Mouse (Mus musculus) C2C12 (cell line): ENCODE data around the gene Prrt1. TPM values are rescaled to one million over a fixed set of nuclear protein-coding genes. Genes with fewer than 3 reads are reported as not detected.

ENCODE experiments used
- H3K27me3 ChIP-seq: one replicate; pipeline ENCODE4 v1.6.1; 2011; ENCODE audit not compliant: control insufficient read depth, insufficient read depth, insufficient read length
- H3K36me3 ChIP-seq: one replicate; pipeline ENCODE4 v1.6.1; 2011; ENCODE audit not compliant: control insufficient read depth, insufficient read depth
- H3K4me3 ChIP-seq: one replicate; pipeline ENCODE4 v1.5.1; 2011; ENCODE audit warnings: mild to moderate bottlenecking, control low read depth; ENCODE audit not compliant: poor library complexity, insufficient read depth, severe bottlenecking
- H3K79me2 ChIP-seq: one replicate; pipeline ENCODE4 v1.6.1; 2011; ENCODE audit not compliant: control insufficient read depth, insufficient read depth
- H3K79me3 ChIP-seq: one replicate; pipeline ENCODE4 v1.6.1; 2011; ENCODE audit warnings: low read depth, control low read depth
- H3ac ChIP-seq: one replicate; pipeline ENCODE3; 2011; ENCODE audit warnings: low read depth; ENCODE audit not compliant: control insufficient read depth, insufficient read length
- CEBPB ChIP-seq: IDR thresholded peaks from one replicate; pipeline ENCODE4 v1.6.1; 2011; ENCODE audit warnings: low read depth, mild to moderate bottlenecking, control low read depth, moderate library complexity
- CTCF ChIP-seq: IDR thresholded peaks from one replicate; pipeline ENCODE4 v1.5.1; 2011; ENCODE audit not compliant: control insufficient read depth, insufficient read depth, insufficient read length
- FOSL1 ChIP-seq: IDR thresholded peaks from one replicate; pipeline ENCODE4 v1.8.0; 2011; ENCODE audit warnings: mild to moderate bottlenecking, low read length; ENCODE audit not compliant: poor library complexity, insufficient read depth, severe bottlenecking
- MAX ChIP-seq: IDR thresholded peaks from one replicate; pipeline ENCODE4 v1.6.1; 2011; ENCODE audit warnings: mild to moderate bottlenecking, control low read depth
- MYOD1 ChIP-seq: IDR thresholded peaks from one replicate; pipeline ENCODE4 v1.6.1; 2011; ENCODE audit warnings: low read depth; ENCODE audit not compliant: control insufficient read depth, insufficient read length
- MYOG ChIP-seq: IDR thresholded peaks from one replicate; pipeline ENCODE4 v1.6.1; 2011; ENCODE audit not compliant: control insufficient read depth, insufficient read length; ENCODE audit errors: extremely low read depth
- USF1 ChIP-seq: IDR thresholded peaks from one replicate; pipeline ENCODE4 v1.6.1; 2011; ENCODE audit warnings: low read depth, mild to moderate bottlenecking, control low read depth, moderate library complexity
- polyA plus RNA-seq: library from polyadenylated mRNA; unstranded; fragments of >200 nt; fragmentation: generic; extraction: Trizol; gene quantifications from one replicate; pipeline ENCODE4 v1.2.1, GENCODE M21; 2012; ENCODE audit warnings: missing spikeins

Gene Prrt1
- polyA plus RNA-seq, 1 experiment: not detected

- no peak overlapping the region for H3K4me3 ChIP-seq
- peaks cover 9% of the 10 kb centered on the region for H3K79me3 ChIP-seq
Observed at GRCm38 (mm10) chr17:34601796-34602195, 27.5 kb upstream of the Prrt1 start.

GRCm38 (mm10) chr17:34603375-34604060 lies 25.8 kb upstream of the Prrt1 start, which contains the start of gene Rnf5:
Gene Rnf5, minus strand, starts transcription at chr17:34603690.
- Histone ChIP-seq H3K79me2 (peaks cover 39% of the 10 kb centered on the region), H3K36me3 (peaks cover 4% of the 10 kb centered on the region), H3K79me3 (peaks cover 20% of the 10 kb centered on the region), H3K4me3 (peak within 1 kb of the TSS; percentile 63), H3K27me3 (no peaks in the 10 kb centered on the region), H3ac (peak within 1 kb of the TSS; percentile 85)
- no peak for TF ChIP-seq CEBPB
- no peak for TF ChIP-seq MYOD1
- TF ChIP-seq MYOG: no peak
- no peak for TF ChIP-seq USF1
- no peak for TF ChIP-seq FOSL1
- no peak for TF ChIP-seq MAX
- no peak for TF ChIP-seq CTCF

More at GRCm38 (mm10) chr17:34601796-34602195, 27.5 kb upstream of the Prrt1 start:
- Histone ChIP-seq H3K79me2 (peaks cover 22% of the 10 kb centered on the region), H3K36me3 (peaks cover 4% of the 10 kb centered on the region), H3K27me3 (no peaks in the 10 kb centered on the region), H3ac (no peak overlapping the region)
- TF ChIP-seq CTCF (no peak), MYOG (no peak), MYOD1 (no peak), MAX (no peak), USF1 (no peak), FOSL1 (no peak), CEBPB (no peak)

DNA sequence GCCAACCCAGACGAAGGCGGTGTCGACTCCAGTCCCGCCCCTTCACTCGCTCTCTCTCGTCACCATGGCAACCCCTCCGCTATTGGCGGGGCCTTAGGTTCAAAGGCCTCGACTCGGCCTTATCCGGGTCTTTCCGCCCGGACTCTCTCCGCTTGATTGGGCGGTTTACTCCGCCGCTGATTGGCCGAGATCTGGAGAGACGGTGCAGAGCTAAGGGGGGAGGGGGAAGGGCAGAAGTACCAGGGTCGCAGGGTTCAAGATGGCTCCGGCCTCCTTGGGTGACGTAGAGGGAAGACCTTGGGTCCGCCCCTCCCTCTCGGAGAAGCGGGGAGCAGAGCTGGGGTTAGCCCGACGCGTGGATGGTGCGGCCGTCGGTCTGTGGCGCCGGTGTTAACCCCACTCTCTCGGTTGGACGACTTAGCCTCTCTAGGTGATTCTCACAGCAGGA lies 25.2 kb upstream of the Prrt1 start, which contains the start of gene Agpat1:
Gene Agpat1 (plus strand): TSS at position 202 of the 448 bp plus-strand sequence.
- H3K4me3 ChIP-seq: peak within 1 kb of the TSS; percentile 84
- no peaks in the 10 kb centered on the region for H3K27me3 ChIP-seq
- TF ChIP-seq MAX: peak; percentile 11
- no peak for TF ChIP-seq MYOG
- peak within 1 kb of the TSS; percentile 85 for H3ac ChIP-seq
- peaks cover 24% of the 10 kb centered on the region for H3K79me3 ChIP-seq
- H3K79me2 ChIP-seq: peaks cover 45% of the 10 kb centered on the region
- peaks cover 4% of the 10 kb centered on the region for H3K36me3 ChIP-seq

- TF ChIP-seq MYOG: no peak
- no peaks in the 10 kb centered on the region for H3K27me3 ChIP-seq
- H3K79me3 ChIP-seq: peaks cover 24% of the 10 kb centered on the region
- peak overlapping the region; percentile 85 for H3ac ChIP-seq
- H3K79me2 ChIP-seq: peaks cover 51% of the 10 kb centered on the region
- peak overlapping the region; percentile 25 for H3K4me3 ChIP-seq
- H3K36me3 ChIP-seq: peaks cover 4% of the 10 kb centered on the region
Observed at GRCm38 (mm10) chr17:34604511-34605237, 24.7 kb upstream of the Prrt1 start.

- peaks cover 24% of the 10 kb centered on the region for H3K79me3 ChIP-seq
- peak overlapping the region; percentile 84 for H3K4me3 ChIP-seq
- peaks cover 4% of the 10 kb centered on the region for H3K36me3 ChIP-seq
- H3K79me2 ChIP-seq: peaks cover 54% of the 10 kb centered on the region
- H3K27me3 ChIP-seq: no peaks in the 10 kb centered on the region
- peak overlapping the region; percentile 87 for H3ac ChIP-seq
- no peak for TF ChIP-seq MAX
- TF ChIP-seq CEBPB: no peak
- TF ChIP-seq FOSL1: no peak
- no peak for TF ChIP-seq CTCF
- TF ChIP-seq MYOD1: no peak
- no peak for TF ChIP-seq USF1
- TF ChIP-seq MYOG: no peak
Observed at GRCm38 (mm10) chr17:34605609-34606008, 23.7 kb upstream of the Prrt1 start.
